Mouse (Mus musculus) cerebellum, adult 9-11 months (tissue): Measurements from ENCODE around the gene Oxct2a.
"Not testable (repeated sequence)": the region's sequence is repeated elsewhere in the genome, so short reads cannot be mapped to it uniquely, and the experiment has no call there.

ENCODE experiments used
- DNase-seq: peaks from one replicate; pipeline ENCODE4 v3.0.0; 2022

Oxct2a gene

GRCm38 (mm10) chr4:123323534-123323933, at the start of gene Oxct2a:
Oxct2a (minus strand) TSS chr4:123323634.
- DNase-seq, result no peak

GRCm38 (mm10) chr4:123363555-123363954, 40.1 kb upstream of the Oxct2a start:
- no peak for DNase-seq

- DNase-seq, result no peak
These were observed 37.3 kb upstream of the Oxct2a start for GRCm38 (mm10) chr4:123360771-123361170.

- no peak for DNase-seq
These were observed 35.2 kb upstream of the Oxct2a start for GRCm38 (mm10) chr4:123358613-123359012.

DNA sequence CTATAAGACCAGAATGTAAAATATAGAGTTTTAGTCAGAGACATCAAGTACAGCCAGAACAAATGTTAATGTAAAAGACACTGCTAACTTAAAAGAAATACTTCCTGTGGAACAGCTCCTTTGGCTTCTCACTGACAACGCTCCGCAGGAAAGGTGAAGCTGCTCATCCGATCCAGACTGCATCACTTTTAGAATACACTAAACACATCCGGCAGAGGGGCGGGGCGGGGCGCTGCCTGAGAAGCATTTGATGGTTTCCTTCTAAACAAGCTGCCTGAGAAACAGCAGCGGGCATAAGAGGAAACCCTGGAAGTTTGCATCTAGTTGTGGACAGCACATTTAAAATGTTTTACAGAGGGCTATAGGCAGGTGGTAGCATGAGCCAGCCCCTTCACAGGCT, 32.5 kb upstream of the Oxct2a start:
- no peak for DNase-seq

DNA sequence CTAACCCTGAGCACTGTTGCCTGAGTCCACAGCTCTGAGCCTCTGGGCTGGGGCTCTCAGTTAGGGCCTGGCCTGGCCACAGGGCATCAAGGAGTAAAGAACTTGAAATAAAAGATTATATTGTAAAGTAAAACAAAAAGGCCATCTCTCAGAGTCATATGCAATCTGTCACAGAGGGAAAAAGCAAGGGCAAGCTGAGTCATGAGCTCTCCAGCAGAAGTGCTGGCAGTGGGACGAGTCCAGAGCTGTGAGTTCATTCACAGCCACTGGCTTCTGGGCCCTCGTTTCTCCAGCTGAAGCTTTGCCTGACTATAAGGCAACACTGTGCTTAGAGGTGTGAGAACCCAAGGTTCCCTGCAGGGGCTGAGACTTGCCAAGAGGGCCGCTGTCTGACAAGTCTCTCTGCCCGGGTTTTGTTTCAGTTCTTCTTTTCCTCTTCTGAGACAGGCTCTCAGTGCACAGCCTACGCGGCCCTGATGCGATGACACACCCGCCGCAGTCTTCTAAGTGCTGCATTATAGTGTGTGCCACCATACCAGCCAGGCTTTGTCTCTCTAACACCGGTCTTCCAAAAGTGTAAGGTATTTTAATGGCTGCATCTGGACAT, 29.9 kb upstream of the Oxct2a start:
- no peak for DNase-seq

DNA sequence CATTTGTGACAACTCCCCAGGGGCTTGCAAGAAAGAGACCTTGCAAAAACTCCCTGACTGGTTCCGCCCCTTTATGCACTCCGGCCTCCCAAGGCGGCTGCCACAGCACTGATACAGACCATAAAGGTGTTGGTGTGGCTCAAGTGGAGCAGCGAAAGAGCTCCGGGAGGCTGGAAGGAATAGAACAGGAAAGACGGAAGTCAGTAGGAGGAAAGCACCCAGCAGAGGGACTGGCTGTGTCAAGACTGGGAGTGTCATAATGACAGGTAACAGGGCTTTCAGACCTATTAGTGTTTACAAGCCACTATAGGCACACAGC, 20.0 kb upstream of the Oxct2a start:
- DNase-seq, result no peak

DNA sequence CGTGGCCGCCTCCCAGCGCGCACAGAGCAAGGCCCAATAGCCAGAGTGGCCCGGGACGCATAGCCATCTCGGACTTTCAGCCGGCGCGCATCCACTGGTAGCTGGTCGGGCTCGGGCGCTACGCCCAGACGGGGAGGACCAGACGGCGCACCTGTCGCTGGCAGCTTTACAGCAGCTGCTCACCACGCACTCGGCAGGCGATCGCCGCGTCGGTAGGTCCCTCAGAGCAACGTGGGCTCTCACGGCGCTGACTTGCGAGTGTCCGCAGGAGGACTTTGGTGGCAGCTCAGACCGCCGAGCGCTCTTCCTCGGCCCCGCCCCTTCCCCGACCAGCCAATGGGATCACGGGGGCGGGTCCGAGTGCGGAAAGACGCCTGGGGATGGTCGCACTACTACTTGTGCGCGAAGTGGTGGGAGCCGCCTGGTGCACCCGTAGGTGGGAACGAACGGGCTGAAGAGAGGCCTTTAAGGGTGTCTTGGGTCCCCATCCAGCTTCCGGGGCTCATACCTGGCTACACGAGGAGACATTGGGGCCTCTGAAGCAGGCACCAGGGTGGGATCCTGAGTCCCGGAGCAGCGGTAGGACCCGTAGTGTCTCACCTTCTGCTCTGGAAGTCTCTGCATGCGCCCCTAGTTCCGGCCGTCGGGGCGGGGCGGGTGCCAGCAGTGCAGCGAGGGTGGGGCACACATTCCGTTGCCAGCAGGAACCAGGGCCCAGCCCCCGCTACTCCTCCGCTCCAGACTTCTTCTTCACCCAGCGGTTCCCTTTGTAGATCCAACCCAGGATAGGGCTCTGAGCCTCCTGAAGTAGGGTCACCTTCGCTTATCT, 19.4 kb upstream of the Oxct2a start, which contains the start of gene Bmp8a:
TSS of gene Bmp8a (minus strand) at position 611 of the 829 bp plus-strand sequence.
- no peak for DNase-seq

DNA sequence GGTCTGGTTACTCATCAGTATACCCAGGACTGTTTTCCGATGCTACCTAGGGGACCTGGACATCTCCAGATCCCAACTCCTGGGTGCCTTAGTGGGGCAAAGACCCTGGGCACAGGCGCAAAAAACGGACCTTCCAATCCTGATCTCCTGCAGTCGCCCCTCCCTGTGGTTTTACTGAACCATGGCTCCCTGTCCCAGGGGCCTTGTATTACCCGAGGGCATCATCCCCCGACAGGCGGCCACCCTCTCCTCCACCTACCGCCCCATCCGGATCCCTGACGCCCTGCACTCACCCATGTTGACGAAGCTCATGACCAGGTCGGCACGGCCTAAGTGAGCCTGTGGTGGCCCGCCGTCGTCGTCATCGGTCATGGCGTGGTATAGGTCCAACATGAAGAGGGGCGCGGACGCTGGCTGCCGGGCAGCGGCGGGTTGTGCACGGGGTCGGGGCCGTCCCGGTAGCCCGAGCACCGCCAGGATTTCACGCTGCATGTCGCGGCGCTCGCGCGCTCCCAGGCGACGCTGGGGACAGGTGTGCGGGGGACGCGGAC, 18.7 kb upstream of the Oxct2a start:
- DNase-seq, result no peak

DNA sequence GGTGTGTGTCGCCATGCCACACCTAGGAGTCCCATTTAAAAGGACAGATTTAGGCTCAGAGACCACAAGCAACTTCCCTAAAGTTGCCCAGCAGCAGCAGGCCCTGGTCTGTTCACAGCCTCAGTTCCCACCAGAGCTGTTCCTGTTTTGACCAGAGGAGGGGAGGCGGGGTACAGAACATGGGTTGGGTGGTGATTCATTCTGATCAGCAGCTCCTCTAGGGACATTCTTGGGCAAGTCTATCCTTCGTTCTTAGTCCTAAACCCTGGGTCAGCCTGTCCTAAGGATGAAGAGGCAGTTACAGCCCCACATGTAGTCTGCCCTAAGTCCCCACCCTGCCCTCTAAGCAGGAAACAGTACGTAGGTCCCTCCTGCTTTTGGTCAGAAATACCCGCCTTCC, 16.8 kb upstream of the Oxct2a start:
- no peak for DNase-seq

DNA sequence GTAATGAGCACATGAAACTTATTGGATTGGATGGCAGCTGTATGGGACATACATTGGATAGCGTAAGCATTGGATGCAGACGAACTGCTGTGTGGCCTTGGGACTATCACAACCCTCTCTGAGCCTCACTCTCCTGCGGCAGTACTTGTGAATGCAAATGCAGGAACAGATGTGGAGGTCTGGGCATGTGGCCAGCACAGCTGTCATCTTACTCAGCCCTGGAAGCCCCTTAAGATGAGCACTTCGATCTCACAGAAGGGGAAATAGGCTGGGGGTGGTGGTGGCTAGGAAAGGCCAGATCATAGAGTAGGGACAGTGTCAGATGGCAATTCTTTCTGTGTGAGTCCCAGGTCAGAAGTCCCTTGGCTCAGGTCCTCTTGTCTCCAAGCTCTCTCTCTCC, 14.3 kb upstream of the Oxct2a start:
- no peak for DNase-seq

DNA sequence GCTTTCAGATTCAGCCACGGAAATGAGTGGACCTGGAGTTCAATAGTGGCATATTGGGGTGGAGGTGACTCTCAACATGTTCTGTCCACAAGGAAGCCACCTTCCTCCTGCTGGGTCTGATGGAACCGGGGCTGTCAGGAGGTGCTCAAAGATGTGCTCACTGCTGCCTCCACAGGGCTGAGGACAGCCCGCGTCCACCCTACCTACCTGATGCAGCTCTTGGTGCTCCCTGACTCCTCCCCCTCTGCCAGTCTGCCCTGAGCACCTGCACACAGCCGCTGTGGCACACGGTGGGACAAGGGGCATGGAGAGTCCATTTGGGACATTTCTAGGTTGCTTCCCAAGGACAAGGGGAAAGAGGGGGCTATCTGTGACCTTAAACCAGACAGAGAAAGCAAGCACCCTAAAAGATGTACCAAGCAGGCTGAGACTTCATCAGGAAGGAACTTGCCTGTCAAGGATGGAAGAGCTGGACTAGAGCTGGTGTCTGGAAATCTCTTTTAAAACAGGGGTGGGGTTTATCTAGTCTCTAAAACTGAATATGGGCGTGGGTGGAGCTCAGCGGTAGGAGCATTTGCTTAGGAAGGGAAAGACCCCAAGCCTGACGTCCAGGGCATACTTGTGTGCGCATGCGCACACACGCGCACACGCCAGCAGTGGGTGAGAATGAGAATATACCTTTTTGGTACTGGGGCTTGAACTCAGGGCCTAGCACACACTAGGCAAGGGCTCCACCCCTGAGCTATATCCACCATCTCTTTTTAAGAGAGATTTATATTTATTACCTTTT, 12.6 kb upstream of the Oxct2a start:
- no peak for DNase-seq

DNA sequence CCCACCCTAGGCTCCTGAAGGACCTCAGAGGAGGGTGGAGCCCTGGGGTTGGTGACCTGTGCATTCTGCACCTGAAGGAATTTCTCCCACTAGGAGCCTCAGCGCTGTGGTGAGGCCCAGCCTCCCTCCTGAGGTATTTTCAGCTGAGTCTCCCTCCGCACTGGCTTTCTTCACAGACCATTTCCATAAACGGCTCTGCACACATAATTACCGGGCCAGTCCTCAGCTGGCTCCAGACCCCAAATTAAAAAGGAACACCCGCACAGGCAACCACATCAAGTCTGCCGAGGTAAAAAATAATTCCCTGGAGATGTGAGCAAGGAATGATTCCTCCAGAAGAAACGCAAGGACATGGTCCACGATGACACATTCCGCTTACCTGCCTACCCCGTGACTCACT, 11.8 kb upstream of the Oxct2a start:
- not testable (repeated sequence) for DNase-seq

DNA sequence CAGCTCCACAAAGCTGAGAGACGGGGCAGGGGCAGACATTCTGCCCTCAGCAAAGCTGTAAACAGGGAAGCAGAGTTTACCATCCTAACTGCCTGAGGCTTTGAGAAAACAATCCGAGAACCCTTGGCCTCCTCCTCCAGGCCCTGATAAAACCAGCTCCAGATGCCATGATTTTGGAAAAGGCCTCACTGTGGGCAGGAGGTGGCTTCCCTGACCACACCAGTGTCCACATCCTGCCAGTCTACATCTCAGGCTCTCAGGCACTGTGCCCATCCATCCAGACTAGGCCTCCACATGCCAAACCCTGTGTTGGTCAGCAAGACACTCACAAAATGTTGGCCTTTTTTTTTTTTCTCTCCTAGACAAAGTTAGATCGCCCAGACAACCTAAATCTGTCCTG, 10.7 kb upstream of the Oxct2a start:
- no peak for DNase-seq

GRCm38 (mm10) chr4:123333151-123333550, 9.7 kb upstream of the Oxct2a start:
- DNase-seq, result no peak

GRCm38 (mm10) chr4:123331961-123332360, 8.5 kb upstream of the Oxct2a start:
- not testable (repeated sequence) for DNase-seq

- DNase-seq, result no peak
These were observed 7.9 kb upstream of the Oxct2a start for GRCm38 (mm10) chr4:123331326-123331725.

GRCm38 (mm10) chr4:123328946-123329345, 5.5 kb upstream of the Oxct2a start:
- peak; percentile 50 for DNase-seq

- DNase-seq, result no peak
These were observed 4.2 kb upstream of the Oxct2a start for GRCm38 (mm10) chr4:123327630-123328029.

- no peak for DNase-seq
These were observed 2.7 kb upstream of the Oxct2a start for GRCm38 (mm10) chr4:123326087-123326486.

- DNase-seq, result not testable (repeated sequence)
These were observed 524 bp downstream of the Oxct2a start for GRCm38 (mm10) chr4:123322910-123323309.

DNA sequence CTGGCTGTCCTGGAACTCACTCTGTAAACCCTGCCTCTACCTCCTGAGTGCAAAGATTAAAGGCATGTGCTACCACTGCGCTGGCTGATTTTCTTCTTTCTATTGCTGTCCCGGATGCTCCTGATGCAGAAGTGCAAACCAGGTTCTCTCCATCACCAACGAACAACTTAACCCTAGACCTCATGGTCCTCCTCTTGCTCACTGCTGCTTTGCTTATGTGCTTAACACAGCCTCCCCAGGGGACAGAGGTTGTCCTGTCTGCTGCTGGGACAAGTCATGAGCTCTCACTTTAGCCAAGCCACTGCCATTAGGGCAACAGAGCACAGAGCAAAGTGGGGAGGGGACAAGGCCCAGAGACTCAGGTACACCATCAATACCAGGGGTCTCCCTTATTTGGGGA, 8.9 kb downstream of the Oxct2a start:
- no peak for DNase-seq

DNA sequence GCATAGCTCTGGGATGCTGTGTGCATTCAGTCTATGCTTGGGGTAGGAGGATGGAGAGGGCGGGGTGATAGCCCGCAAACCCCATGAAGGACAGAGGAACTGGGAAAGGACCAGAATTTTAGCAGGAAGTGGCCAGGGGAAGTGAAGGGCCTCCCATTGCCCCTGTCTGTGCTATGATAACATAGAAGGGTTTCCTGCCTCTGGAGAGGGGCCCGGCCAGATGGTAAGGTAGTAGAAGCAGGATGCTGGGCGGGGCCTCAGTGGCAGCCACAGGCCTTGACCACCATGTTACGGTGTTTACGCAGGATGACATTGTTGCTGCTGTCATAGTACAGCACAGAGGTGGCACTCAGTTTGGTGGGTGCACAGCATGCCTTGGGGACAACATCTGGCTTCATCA, 10.4 kb downstream of the Oxct2a start:
- no peak for DNase-seq

GRCm38 (mm10) chr4:123311845-123312244, 11.6 kb downstream of the Oxct2a start:
- no peak for DNase-seq
